Mouse (Mus musculus): ENCODE measurements around the gene Mzt1. TPM values are rescaled to one million over a fixed set of nuclear protein-coding genes. Genes with fewer than 3 reads are reported as not detected.
A peak's percentile ranks its signal among the peaks of the same experiment; 100 is the strongest.
"Not testable (repeated sequence)": the region's sequence is repeated elsewhere in the genome, so short reads cannot be mapped to it uniquely, and the experiment has no call there.

The Mzt1 gene
- 52.2 and 59.8 TPM in 2 replicates for total RNA-seq (2017)

DNA sequence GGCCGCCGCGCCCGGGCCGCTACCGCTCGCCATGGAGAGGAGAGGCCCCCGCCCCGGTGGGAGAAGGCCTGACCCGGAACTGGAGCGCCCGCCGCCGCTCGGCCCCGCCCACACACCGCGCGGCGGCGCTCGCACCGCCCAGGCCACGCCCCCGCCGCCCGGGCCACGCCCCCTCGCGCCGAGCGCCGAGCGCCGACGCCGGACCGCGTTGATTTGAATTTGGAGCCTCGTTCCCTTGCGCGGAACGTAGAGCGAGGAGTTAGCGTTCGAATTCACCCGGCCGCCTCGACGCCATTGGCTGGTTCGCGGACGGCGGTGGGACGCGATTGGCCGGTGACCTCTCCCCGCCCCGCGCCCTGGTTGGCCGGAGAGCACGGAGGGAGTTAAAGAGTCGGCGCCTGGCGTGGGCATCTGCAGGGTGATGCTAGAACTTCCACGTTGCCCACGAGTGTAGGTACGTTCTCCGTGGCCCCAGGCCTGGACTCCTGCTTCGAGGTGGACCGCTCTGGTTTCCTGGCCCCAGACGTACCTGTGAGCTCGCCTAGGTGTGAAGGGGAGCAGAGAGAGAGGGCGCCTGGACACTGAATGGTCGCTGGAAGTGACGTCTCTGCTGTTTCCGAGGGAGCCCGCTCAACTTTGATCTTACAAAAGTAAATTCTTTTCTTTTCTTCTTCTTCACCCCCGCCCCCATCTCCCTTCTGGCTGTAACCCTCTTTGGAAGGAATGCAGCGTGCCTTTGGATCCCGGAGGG, at the start of gene Mzt1, which contains the start of gene Bora:
Gene Mzt1, minus strand, starts transcription at position 104 of the 751 bp plus-strand sequence.
Gene Bora, plus strand, starts transcription at position 192 of the 751 bp plus-strand sequence.
- ATAC-seq (replicated peaks in 1 of 2; ENCODE audit: insufficient read depth in 1 of 2, low FRiP score in 2 of 2, low TSS enrichment in 1 of 2, low read depth in 1 of 2, poor library complexity in 2 of 2, severe bottlenecking in 2 of 2), result peak; percentile 82 to 91

DNA sequence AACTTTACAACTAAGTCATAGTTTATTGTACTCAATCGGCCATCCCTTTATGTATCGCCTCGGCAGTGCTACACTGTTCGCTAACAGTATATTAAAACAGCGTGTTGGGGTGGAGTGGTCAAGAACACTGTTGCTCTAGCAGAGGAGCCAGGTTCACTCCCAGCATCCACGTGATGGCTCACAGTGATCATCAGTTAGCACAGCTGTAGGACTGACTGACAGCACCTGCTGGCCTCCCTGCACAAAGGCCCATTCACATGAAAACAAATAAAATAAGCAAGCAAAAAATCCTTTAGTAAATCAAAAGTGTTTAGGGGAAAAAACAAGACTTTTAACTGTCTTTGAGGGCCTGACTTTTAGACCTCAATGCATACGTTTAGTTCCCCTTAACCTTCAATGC, 43.0 kb upstream of the Mzt1 start:
- no peak for ATAC-seq (replicated peaks in 1 of 2; ENCODE audit: insufficient read depth in 1 of 2, low FRiP score in 2 of 2, low TSS enrichment in 1 of 2, low read depth in 1 of 2, poor library complexity in 2 of 2, severe bottlenecking in 2 of 2)

DNA sequence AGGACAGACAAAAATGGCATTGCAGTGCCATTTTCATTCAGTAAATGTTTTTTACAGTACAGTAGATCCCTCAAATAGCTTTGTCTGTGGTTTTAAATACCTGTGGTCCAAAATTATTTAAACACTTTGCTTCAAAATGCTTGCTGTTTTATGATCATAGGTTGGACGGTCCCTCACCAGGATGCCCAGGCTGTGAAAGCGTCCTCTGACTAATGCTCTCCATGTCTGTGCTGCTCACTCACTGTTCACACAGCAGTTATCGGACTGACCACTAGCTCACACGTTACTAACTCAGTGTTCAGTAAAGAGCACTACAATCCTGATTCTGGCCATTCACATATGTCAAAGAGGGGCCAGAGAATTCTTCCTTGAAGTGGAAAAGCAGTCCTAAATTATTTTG, 25.2 kb upstream of the Mzt1 start:
- ATAC-seq (replicated peaks in 1 of 2; ENCODE audit: insufficient read depth in 1 of 2, low FRiP score in 2 of 2, low TSS enrichment in 1 of 2, low read depth in 1 of 2, poor library complexity in 2 of 2, severe bottlenecking in 2 of 2), result no peak

DNA sequence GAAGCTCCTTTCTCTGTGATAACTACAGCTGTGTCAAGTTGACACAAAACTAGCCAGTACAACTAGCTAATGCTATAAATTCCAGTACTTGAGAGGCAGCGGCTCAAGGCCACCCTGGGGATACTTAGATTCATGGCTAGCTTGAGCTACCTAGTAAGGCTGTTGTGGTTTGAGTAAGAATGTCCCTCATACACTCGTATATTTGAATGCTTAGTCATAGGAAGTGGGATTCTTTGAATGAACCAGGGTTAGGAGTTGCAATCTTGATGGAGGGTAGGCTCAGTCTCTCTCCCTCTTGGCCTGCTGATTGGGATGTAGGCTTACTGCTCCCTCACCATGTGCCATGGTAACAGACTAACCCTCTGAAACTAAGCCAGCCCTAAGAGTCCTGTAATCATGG, 17.2 kb upstream of the Mzt1 start:
- ATAC-seq (replicated peaks in 1 of 2; ENCODE audit: insufficient read depth in 1 of 2, low FRiP score in 2 of 2, low TSS enrichment in 1 of 2, low read depth in 1 of 2, poor library complexity in 2 of 2, severe bottlenecking in 2 of 2), result no peak

DNA sequence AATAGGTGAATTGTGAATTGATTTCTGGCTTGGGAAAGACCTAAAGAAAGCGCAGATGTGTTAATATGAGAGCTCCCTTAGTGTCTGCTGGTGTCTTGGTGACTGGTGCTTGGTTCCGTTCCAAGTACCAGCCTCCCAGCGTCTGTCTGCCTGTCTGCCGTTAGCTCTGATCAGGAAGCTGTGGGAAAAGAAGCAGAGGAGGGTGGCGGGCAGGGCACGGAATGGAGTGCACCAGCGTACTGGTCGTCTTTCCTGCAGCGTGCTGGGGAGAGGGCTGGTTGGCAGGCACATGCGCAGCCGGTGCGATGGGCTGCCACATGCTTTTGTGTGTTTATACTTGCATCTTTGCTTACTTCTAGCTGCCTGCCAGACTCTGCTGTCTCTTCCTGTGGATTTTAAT, 14.7 kb upstream of the Mzt1 start:
- no peak for ATAC-seq (replicated peaks in 1 of 2; ENCODE audit: insufficient read depth in 1 of 2, low FRiP score in 2 of 2, low TSS enrichment in 1 of 2, low read depth in 1 of 2, poor library complexity in 2 of 2, severe bottlenecking in 2 of 2)

DNA sequence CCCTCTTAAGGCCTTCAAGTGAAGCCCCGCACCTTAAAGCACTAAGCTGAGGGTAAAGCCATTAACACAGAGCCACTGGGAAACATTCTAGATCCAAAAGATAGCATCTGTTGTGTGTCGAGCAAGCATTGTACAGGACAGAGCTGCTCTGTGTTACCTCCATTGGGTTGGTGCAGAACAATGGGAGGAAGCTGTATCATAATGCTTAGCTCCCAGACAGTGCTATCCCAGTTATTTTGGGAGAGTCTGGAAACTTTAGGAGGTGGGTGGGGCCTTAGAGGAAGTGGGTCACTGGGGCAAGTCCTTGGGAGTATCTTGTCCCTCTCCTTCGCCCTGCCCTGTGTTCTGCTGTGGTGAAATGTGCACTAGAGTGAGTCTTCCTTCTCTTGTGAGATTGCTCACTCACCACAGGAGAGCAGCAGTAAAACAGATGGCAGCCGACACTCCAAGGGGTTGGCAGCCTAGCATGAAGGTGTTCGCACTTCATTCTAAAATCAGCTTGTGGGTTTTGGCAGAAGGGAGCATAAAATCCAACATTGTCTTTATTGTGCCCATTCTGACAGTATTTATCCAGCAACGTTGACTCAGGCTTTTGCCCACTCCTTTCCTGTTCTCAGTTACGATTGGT, 13.1 kb upstream of the Mzt1 start:
- ATAC-seq (replicated peaks in 1 of 2; ENCODE audit: insufficient read depth in 1 of 2, low FRiP score in 2 of 2, low TSS enrichment in 1 of 2, low read depth in 1 of 2, poor library complexity in 2 of 2, severe bottlenecking in 2 of 2), result no peak

DNA sequence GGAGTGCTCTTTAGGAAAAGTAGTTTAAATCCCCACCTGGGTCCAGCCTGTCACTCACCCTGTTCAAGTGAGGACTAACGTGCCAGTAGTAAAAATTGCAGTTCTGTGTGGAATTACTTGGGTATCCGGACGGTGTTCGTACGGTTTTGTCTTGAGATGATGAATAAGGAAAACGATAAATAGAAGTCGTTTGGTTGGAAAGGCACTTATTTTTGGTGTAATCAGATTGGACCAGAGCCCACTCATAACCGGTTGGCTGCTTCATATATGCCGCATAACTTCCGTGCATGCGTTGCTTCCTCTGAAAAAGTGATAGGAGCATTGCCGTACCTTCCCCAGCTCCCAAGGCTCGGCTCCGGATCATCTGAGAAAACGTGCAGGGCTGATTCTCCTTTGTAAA, 848 bp upstream of the Mzt1 start:
- ATAC-seq (replicated peaks in 1 of 2; ENCODE audit: insufficient read depth in 1 of 2, low FRiP score in 2 of 2, low TSS enrichment in 1 of 2, low read depth in 1 of 2, poor library complexity in 2 of 2, severe bottlenecking in 2 of 2), result peak; percentile 18 to 37; a peak in 3 of 4 replicates

DNA sequence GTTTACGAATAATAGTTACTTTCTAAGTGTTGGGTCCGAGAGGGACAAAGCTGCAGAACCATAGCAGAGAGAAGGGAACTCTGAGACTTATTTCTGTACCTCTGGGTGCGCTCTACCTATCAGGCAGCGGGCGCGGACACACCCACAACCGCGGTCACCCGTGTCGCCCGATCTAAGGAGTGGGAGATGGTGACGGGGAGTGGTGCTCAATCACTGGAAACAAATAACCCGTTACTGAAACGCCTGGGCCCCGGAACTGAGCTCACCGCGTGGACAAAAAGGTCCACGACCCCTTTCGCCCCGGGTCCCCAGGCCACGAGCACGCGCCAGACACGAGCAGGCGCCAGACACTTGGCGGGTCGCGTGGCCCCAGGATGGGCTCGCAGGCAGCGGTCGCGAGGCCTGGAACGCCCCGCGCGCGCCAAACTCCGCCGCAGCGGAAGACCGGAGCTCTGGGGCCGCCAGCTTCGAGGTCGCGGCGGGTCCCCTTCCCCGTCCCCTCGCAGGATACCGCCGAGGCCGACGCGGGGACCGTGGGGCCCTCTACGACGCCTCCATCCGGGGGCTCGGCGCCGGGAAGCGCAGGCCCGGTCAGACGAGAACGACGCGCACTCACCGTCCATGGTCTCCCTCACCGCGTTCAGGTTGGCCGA, 430 bp downstream of the Mzt1 start:
- ATAC-seq (replicated peaks in 1 of 2; ENCODE audit: insufficient read depth in 1 of 2, low FRiP score in 2 of 2, low TSS enrichment in 1 of 2, low read depth in 1 of 2, poor library complexity in 2 of 2, severe bottlenecking in 2 of 2), result peak in 1 of 2 experiments; percentile 18; a peak in 2 of 4 replicates

DNA sequence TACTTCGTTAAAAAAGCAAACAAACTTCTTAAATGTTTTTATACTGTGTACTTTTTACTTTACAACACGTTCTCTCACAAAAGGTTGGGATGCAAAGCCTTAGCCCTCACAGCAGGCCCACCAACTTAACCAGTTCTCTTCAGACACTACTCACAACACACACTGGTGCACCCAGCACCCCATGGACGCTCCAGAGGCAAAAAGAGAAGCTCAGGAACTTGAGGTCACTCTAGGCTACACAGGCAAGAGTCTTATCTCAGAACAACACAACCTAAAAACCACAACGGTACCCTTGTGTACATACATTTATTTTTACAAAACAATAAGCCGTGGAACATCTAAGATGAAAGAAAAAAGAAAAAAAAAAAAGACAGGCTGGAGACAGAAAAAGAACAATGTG, 1.2 kb downstream of the Mzt1 start:
- peak in 1 of 2 experiments; percentile 18; a peak in 1 of 4 replicates for ATAC-seq (replicated peaks in 1 of 2; ENCODE audit: insufficient read depth in 1 of 2, low FRiP score in 2 of 2, low TSS enrichment in 1 of 2, low read depth in 1 of 2, poor library complexity in 2 of 2, severe bottlenecking in 2 of 2)

DNA sequence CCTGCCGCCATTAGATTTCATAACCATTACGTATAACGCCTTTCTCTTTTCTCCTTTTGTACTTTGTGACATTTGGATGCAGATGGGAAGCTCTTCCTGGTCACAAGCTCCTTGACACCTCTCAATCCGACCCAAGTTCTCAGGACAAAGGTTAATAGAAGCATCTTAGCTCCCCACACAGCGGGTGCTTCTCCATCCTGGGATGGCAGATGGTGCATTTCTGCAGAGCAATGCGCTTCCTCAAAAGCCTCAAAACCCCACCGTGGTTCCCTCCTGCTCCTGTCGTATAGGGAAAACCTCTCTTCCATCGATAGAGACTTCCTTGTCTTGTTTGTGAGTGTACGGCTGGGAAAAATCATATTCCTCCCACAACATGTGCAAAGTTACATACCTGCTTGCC, 1.8 kb downstream of the Mzt1 start:
- ATAC-seq (replicated peaks in 1 of 2; ENCODE audit: insufficient read depth in 1 of 2, low FRiP score in 2 of 2, low TSS enrichment in 1 of 2, low read depth in 1 of 2, poor library complexity in 2 of 2, severe bottlenecking in 2 of 2), result no peak

DNA sequence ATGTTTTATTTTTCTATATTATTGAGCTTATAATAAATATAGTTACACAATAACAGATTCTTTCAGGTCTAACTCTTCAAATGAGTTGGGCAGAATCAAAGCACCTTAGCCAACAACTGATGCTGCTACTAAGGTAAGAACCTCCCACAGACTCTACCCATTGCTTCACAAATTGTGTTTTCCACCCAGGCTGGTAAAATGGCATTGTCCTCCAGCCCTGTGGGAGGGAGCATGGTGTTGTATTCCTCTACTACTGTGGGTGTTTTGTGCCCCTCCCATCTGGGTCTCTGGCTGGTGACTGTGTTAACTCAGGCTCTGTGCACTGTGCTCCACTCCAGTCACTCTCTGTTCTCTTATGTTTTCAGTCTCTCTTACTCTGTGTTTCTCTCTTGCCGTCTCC, 2.4 kb downstream of the Mzt1 start:
- ATAC-seq (replicated peaks in 1 of 2; ENCODE audit: insufficient read depth in 1 of 2, low FRiP score in 2 of 2, low TSS enrichment in 1 of 2, low read depth in 1 of 2, poor library complexity in 2 of 2, severe bottlenecking in 2 of 2), result no peak

DNA sequence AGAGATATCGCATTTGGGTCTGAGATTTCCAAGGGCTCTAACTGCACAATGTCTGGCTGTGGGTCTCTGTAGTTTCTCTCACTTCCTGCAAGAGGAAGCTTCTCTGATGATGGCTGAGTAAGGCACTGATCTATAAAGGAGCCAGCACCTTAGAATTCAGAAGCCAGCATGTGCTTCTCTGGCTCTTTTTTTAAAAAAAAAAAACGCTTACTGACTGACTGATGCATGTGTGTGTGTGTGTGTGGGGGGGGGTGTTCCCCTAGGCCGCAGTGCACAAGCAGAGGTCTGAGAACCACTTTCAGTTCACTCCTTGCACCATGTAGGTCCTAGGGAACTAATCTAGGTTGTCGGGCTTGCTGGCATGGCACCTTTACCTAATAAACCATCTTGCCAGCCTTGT, 4.5 kb downstream of the Mzt1 start:
- ATAC-seq (replicated peaks in 1 of 2; ENCODE audit: insufficient read depth in 1 of 2, low FRiP score in 2 of 2, low TSS enrichment in 1 of 2, low read depth in 1 of 2, poor library complexity in 2 of 2, severe bottlenecking in 2 of 2), result 0 out of 4 replicates have a peak, but pooled peaks of 1 of the 2 experiments have one; percentile 9

DNA sequence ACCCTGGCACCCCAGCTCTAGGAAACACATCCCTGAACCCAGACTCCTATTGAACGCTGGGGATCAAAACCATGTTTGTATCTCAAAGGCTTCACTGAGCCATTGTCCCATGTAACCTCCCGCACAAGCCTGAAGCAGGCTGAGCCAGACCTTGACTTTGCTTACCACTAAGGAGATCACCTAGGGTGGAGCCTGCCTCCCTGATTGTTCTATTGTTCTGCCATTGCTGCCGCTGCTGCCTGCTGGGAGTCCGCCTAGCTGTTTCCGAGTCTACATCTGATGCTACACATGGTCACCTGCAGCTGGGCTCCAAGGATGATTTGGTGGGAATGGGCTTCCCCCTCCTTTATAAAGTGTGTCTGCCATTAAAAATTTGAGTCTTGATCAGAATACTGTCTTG, 6.6 kb downstream of the Mzt1 start:
- ATAC-seq (replicated peaks in 1 of 2; ENCODE audit: insufficient read depth in 1 of 2, low FRiP score in 2 of 2, low TSS enrichment in 1 of 2, low read depth in 1 of 2, poor library complexity in 2 of 2, severe bottlenecking in 2 of 2), result not testable (repeated sequence)

DNA sequence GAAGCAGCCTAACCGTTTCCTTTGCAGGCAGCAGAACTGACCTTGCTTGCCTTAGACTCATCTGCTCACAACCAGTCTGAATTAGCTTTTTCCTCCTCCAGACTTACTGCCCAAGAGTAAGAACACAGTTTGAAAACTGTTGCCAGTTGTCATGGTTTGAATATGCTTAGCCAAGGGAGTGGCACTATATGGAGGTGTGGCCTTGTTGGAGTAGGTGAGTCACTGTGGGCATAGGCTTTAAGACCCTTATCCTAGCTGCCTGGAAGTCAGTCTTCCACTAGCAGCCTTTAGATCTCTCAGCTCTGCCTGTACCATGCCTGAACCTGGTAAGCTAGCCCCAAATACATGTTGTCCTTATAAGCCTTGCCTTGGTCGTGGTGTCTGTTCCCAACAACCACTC, 8.2 kb downstream of the Mzt1 start:
- ATAC-seq (replicated peaks in 1 of 2; ENCODE audit: insufficient read depth in 1 of 2, low FRiP score in 2 of 2, low TSS enrichment in 1 of 2, low read depth in 1 of 2, poor library complexity in 2 of 2, severe bottlenecking in 2 of 2), result no peak; a peak in 1 of 4 replicates

DNA sequence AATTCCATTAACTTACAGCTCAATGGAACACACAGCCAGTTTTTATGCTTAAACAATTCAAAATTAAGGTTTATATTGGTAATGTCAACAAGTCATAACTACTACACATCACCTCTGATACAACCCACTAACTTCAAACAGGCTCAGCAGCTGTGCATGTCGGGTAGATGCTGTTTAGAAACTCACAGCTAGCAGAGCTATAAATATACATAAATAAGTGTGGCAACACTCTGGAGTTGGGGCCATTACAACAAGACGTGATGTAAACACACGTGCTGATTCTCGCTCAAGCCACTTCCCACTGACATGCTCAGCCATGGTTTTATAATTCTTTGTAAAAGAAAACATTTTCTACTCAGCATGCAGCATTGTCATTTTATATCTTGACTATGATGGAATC, 9.9 kb downstream of the Mzt1 start:
- no peak for ATAC-seq (replicated peaks in 1 of 2; ENCODE audit: insufficient read depth in 1 of 2, low FRiP score in 2 of 2, low TSS enrichment in 1 of 2, low read depth in 1 of 2, poor library complexity in 2 of 2, severe bottlenecking in 2 of 2)

DNA sequence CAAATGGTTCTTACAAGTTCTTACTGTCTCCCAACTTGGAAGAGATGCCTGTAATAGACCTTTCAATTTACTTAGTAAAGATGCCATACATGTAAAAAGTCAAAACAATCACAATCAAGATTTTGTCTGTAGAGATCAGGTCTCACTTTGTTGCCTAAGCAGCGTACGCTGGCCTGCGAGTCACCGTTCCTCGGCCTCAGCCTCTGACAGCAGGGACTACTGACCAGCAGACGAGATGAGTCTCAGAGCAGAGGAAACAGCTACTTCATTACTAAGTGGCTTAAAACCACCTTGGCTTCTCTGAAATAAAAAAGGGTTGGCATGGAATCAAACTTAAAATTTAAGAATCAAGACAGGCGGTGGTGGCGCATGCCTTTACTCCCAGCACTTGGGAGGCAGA, 11.1 kb downstream of the Mzt1 start:
- ATAC-seq (replicated peaks in 1 of 2; ENCODE audit: insufficient read depth in 1 of 2, low FRiP score in 2 of 2, low TSS enrichment in 1 of 2, low read depth in 1 of 2, poor library complexity in 2 of 2, severe bottlenecking in 2 of 2), result not testable (repeated sequence)

DNA sequence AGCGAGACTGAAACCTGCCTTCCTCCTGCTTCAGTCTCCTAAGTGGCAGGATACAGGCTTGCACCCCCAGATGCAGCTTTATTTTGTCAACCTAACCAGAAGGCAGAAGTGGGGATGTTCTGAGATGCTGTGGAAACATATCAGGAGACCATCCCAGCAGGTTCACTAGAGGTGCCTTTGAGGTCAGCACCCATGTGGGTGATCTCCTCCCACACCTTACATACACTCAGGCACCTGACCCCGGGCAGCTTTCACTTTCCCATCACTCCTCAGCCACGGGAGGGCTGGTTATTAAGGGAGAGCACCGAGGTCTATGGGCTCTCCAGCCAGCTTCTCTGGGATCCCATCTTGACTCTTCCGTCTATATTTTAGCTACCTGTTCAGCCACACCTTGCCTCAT, 13.3 kb downstream of the Mzt1 start:
- peak in 1 of 2 experiments; percentile 25; a peak in 1 of 4 replicates for ATAC-seq (replicated peaks in 1 of 2; ENCODE audit: insufficient read depth in 1 of 2, low FRiP score in 2 of 2, low TSS enrichment in 1 of 2, low read depth in 1 of 2, poor library complexity in 2 of 2, severe bottlenecking in 2 of 2)

DNA sequence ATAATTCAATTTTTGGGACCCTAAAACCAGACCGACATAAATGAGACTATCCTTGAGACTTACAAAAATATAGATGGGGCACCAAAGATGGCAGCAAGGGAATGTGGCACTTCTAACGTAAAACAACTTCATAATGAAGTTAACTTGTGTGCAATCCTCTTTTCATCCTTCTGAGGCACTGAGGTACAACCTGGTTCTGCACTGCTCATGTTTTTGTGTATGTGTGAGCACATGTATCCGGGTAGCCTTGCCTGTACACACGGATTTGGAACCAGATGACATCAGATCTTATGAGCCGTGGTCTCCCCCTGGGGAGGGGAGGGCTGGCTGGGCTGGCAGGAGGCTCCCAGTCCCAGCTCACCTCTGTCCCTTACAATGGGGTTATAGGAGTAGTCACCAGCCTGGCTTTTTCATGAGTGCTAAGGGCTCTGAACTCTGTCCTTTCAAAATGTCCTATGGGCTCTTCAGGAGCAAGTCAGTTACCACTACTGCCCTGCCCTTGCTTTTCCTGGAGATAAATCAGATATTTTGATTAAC, 14.5 kb downstream of the Mzt1 start:
- no peak for ATAC-seq (replicated peaks in 1 of 2; ENCODE audit: insufficient read depth in 1 of 2, low FRiP score in 2 of 2, low TSS enrichment in 1 of 2, low read depth in 1 of 2, poor library complexity in 2 of 2, severe bottlenecking in 2 of 2)
